Mouse (Mus musculus) liver, postnatal 0 days (tissue): ENCODE results near the gene 4930595D18Rik.

Source experiments
- CTCF ChIP-seq: sonication (generic); IDR thresholded peaks from 2 replicates; pipeline ENCODE4 v1.5.1; 2016; ENCODE audit warnings: antibody characterized with exemption, low read depth
- EP300 ChIP-seq: IDR thresholded peaks from 2 replicates; pipeline ENCODE4 v1.6.1; 2016; ENCODE audit warnings: antibody characterized with exemption, low read depth, mild to moderate bottlenecking

DNA sequence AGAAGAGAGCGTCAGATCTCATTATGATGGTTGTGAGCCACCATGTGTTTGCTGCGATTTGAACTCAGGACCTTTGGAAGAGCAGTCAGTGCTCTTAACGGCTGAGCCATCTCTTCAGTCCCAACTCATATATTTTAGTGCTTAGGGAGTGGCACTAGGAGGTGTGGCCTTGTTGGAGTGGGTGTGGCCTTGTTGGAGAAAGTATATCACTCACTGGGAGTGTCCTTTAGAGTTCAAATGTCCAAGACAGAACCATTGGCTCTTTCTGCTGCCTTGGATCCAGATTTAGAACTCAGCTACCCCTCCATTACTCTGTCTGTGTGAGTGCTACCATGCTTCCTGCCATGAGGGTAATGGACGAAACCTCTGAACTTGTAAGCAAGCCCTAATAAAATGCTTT lies 49.5 kb upstream of the 4930595D18Rik start:
- TF ChIP-seq CTCF = no peak
- no peak for TF ChIP-seq EP300
